Comparison of ENCODE assay signal across 16 mouse cellular contexts in the genomic region with DNA sequence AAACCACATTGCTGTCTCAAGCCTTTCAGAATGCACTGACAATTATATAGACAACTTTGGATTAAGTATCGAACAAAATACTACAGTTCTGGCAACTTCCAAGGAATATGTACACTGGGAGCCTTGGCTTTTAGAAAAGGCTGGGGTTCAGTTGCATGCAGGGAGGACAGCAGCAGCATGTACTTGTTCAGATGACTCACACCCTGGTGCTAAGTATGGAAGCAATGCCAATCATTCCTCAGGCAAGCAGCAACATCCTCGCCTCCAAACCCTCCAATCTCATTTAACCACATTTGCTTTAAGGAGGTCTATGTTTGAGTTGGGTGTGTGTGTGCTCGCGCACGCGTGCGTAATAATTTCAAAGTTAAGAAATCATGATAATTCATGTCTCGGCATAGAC.
"Had no signal": no experiment of that assay in that cellular context is flagged by ENCODE, and none has a peak within 500 bp of the region (broad histone marks: within the 10 kb centered on the region; RNA-seq: fewer than 3 reads in every experiment).

No protein-coding gene starts in this region.

- H3K4me1 ChIP-seq: intestine, embryonic 15.5 days; limb, embryonic 12.5 days; liver, embryonic 13.5 days; midbrain, embryonic 13.5 days; neural tube, embryonic 12.5 days had no signal

- H3K27me3 ChIP-seq: intestine, embryonic 15.5 days; kidney, embryonic 15.5 days; limb, embryonic 12.5 days; liver, embryonic 13.5 days; lung, embryonic 15.5 days; midbrain, embryonic 13.5 days; neural tube, embryonic 12.5 days had no signal

- ATAC-seq: intestine, embryonic 15.5 days; liver, postnatal 0 days; midbrain, embryonic 13.5 days had no signal

- H3K27ac ChIP-seq: intestine, embryonic 15.5 days; kidney, embryonic 15.5 days; limb, embryonic 12.5 days; liver, embryonic 13.5 days; lung, embryonic 15.5 days; midbrain, embryonic 13.5 days; neural tube, embryonic 12.5 days had no signal

- H3K9ac ChIP-seq: intestine, embryonic 15.5 days; kidney, embryonic 15.5 days; limb, embryonic 12.5 days; liver, embryonic 13.5 days; liver, postnatal 0 days; lung, embryonic 15.5 days; midbrain, embryonic 13.5 days; neural tube, embryonic 12.5 days had no signal

- H3K9me3 ChIP-seq: intestine, embryonic 15.5 days; kidney, embryonic 15.5 days; limb, embryonic 12.5 days; liver, embryonic 13.5 days; lung, embryonic 15.5 days; midbrain, embryonic 13.5 days; neural tube, embryonic 12.5 days had no signal

- DNase-seq: kidney, adult 18-20 months; kidney, postnatal 14 days; liver; liver, embryonic 13.5 days; liver, postnatal 0 days; retina, postnatal 1 day; right cerebral cortex, postnatal 4 days; spleen, adult 18-20 months; thymus, adult 2 months; thymus, postnatal 25 days had no signal

- H3K4me3 ChIP-seq: intestine, embryonic 15.5 days; kidney, embryonic 15.5 days; limb, embryonic 12.5 days; liver, embryonic 13.5 days; lung, embryonic 15.5 days; midbrain, embryonic 13.5 days; neural tube, embryonic 12.5 days had no signal

- H3K4me2 ChIP-seq: intestine, embryonic 15.5 days; kidney, embryonic 15.5 days; limb, embryonic 12.5 days; liver, embryonic 13.5 days; lung, embryonic 15.5 days; midbrain, embryonic 13.5 days; neural tube, embryonic 12.5 days had no signal
